Mouse (Mus musculus): ENCODE data around the gene Rhbdf2. TPM values are rescaled to one million over a fixed set of nuclear protein-coding genes. Genes with fewer than 3 reads are reported as not detected.

The Rhbdf2 gene
- polyA plus RNA-seq, 1 experiment from 2014 or later = 0.61 TPM

DNA sequence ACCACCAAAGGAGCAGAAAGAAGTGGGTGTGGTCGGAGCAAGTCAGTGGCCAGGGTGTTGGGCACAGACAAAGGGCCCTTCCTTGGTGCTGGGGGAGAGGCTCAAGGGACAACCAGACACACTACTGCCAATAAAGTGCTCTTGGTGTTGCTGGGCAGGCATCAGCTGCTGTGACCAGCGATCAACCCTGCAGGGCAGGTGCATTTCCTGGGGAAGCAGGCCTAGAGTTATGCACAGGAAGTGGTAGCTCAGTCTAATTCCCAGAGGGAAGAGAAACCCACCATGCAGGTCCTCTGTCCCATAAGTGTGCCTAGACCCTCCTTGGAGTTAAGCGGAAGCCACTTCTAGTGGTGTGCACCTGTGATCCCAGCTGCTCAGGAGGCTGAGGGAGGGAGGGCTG lies 19.1 kb downstream of the Rhbdf2 start:
- H3K9me3 ChIP-seq (replicated peaks; ENCODE audit: control insufficient read depth, low read length) = no peaks in the 10 kb centered on the region
- DNase-seq (ENCODE audit: low spot score) (no peak), ATAC-seq (no peak)
- no peaks in the 10 kb centered on the region for H3K27me3 ChIP-seq (replicated peaks; ENCODE audit: control insufficient read depth, insufficient read depth, low read length)
- H3K27ac ChIP-seq (ENCODE audit: low read depth, low read length) = no peak overlapping the region
- no peaks in the 10 kb centered on the region for H3K36me3 ChIP-seq (ENCODE audit: control insufficient read depth, insufficient read depth, low read length)
- WGBS = 90% methylated on average over 3 of the region's 3 CpGs
- no peaks in the 10 kb centered on the region for H3K4me1 ChIP-seq (ENCODE audit: control insufficient read depth, insufficient read depth, low read length)
- H3K9ac ChIP-seq (ENCODE audit: low read length) = no peak overlapping the region
- H3K4me3 ChIP-seq (ENCODE audit: low read depth, low read length) = no peak overlapping the region
- H3K4me2 ChIP-seq (ENCODE audit: low read length) = no peak overlapping the region

DNA sequence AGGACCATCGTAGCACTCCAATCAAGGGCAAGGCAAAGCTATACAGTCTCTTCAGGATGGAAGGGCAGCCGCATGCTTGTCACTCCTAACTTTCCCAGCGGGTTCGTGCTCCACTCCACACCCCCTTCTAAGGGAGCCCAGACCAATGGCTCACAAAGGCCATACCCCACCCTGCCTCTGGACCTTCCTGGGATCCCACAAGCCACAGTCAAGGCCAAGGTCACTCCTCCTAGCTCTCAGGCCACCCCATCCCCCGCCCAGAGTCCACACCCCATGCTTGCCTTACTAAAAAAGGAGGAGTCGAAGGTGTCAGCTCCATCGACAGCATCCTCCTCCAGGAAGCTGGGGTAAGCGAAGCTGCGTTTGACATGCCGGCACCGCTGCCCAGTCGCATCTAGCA lies 22.7 kb downstream of the Rhbdf2 start:
- no peaks in the 10 kb centered on the region for H3K4me1 ChIP-seq (ENCODE audit: control insufficient read depth, insufficient read depth, low read length)
- no peak overlapping the region for H3K9ac ChIP-seq (ENCODE audit: low read length)
- no peak overlapping the region for H3K4me2 ChIP-seq (ENCODE audit: low read length)
- ATAC-seq (no peak), DNase-seq (ENCODE audit: low spot score) (no peak)
- H3K4me3 ChIP-seq (ENCODE audit: low read depth, low read length) = no peak overlapping the region
- no peaks in the 10 kb centered on the region for H3K27me3 ChIP-seq (replicated peaks; ENCODE audit: control insufficient read depth, insufficient read depth, low read length)
- no peaks in the 10 kb centered on the region for H3K9me3 ChIP-seq (replicated peaks; ENCODE audit: control insufficient read depth, low read length)
- no peak overlapping the region for H3K27ac ChIP-seq (ENCODE audit: low read depth, low read length)
- 93% methylated on average over 12 of the region's 12 CpGs for WGBS
- H3K36me3 ChIP-seq (ENCODE audit: control insufficient read depth, insufficient read depth, low read length) = no peaks in the 10 kb centered on the region

DNA sequence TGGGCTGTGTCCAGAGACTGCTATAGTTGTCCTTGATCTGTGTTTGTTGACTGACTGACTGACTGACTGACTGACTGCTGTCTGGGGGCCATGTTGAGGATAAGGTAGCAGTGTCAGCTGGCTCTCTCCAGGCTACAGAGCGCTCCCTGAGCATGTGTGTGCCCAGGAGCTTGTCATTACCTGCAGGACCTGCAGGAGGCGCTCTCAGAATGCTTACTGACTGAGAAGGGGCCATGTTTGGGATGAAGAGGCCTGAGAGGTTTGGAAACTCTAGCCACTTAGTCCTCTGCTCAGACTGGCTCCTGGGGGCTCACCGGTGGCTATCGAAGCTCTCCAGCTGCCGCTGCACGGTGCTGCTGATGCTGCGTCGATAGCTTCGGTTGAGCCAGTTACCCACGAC lies 23.5 kb downstream of the Rhbdf2 start:
- DNase-seq (ENCODE audit: low spot score) = no peak

GRCm38 (mm10) chr11:116602043-116602442 lies 24.8 kb downstream of the Rhbdf2 start:
- ATAC-seq (no peak), DNase-seq (ENCODE audit: low spot score) (no peak)
- WGBS = 86% methylated on average over 8 of the region's 8 CpGs
- no peaks in the 10 kb centered on the region for H3K36me3 ChIP-seq (ENCODE audit: control insufficient read depth, insufficient read depth, low read length)
- no peak overlapping the region for H3K4me3 ChIP-seq (ENCODE audit: low read depth, low read length)
- no peaks in the 10 kb centered on the region for H3K9me3 ChIP-seq (replicated peaks; ENCODE audit: control insufficient read depth, low read length)
- H3K4me2 ChIP-seq (ENCODE audit: low read length) = no peak overlapping the region
- no peaks in the 10 kb centered on the region for H3K4me1 ChIP-seq (ENCODE audit: control insufficient read depth, insufficient read depth, low read length)
- no peak overlapping the region for H3K27ac ChIP-seq (ENCODE audit: low read depth, low read length)
- no peaks in the 10 kb centered on the region for H3K27me3 ChIP-seq (replicated peaks; ENCODE audit: control insufficient read depth, insufficient read depth, low read length)
- no peak overlapping the region for H3K9ac ChIP-seq (ENCODE audit: low read length)

More for the DNA sequence above, 23.5 kb downstream of the Rhbdf2 start:
- no peak for ATAC-seq
- 91% methylated on average over 10 of the region's 10 CpGs for WGBS
- no peaks in the 10 kb centered on the region for H3K27me3 ChIP-seq (replicated peaks; ENCODE audit: control insufficient read depth, insufficient read depth, low read length)
- H3K36me3 ChIP-seq (ENCODE audit: control insufficient read depth, insufficient read depth, low read length) = no peaks in the 10 kb centered on the region
- H3K4me2 ChIP-seq (ENCODE audit: low read length) = no peak overlapping the region
- no peak overlapping the region for H3K27ac ChIP-seq (ENCODE audit: low read depth, low read length)
- H3K4me1 ChIP-seq (ENCODE audit: control insufficient read depth, insufficient read depth, low read length) = no peaks in the 10 kb centered on the region
- no peak overlapping the region for H3K4me3 ChIP-seq (ENCODE audit: low read depth, low read length)
- H3K9me3 ChIP-seq (replicated peaks; ENCODE audit: control insufficient read depth, low read length) = no peaks in the 10 kb centered on the region
- H3K9ac ChIP-seq (ENCODE audit: low read length) = no peak overlapping the region

DNA sequence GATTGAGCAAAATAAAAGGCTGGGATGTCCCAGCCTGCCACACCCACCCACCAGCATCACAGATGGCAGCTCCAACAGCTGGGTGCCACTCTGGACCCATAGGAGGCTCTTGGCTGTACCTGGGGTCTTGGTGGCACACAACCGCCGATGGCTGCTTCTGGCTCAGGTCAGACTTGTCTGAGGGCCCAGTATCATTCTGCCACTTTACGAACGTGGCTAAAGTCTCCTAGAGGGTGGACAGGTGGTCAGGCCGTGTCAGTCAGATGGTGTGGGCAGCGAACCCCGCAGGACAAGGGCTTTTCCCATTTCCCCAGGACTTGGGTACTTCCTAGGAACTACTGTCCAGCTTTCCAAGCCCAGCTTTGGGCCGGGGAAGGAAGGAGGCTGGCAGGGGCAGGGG lies 25.7 kb downstream of the Rhbdf2 start:
- WGBS = 95% methylated on average over 8 of the region's 8 CpGs
- Histone ChIP-seq H3K27ac (ENCODE audit: low read depth, low read length) (no peak overlapping the region), H3K9ac (ENCODE audit: low read length) (no peak overlapping the region), H3K27me3 (replicated peaks; ENCODE audit: control insufficient read depth, insufficient read depth, low read length) (no peaks in the 10 kb centered on the region), H3K9me3 (replicated peaks; ENCODE audit: control insufficient read depth, low read length) (no peaks in the 10 kb centered on the region), H3K36me3 (ENCODE audit: control insufficient read depth, insufficient read depth, low read length) (no peaks in the 10 kb centered on the region), H3K4me1 (ENCODE audit: control insufficient read depth, insufficient read depth, low read length) (no peaks in the 10 kb centered on the region), H3K4me3 (ENCODE audit: low read depth, low read length) (no peak overlapping the region), H3K4me2 (ENCODE audit: low read length) (no peak overlapping the region)
- no peak for DNase-seq (ENCODE audit: low spot score)
- ATAC-seq = no peak

GRCm38 (mm10) chr11:116599230-116599629 lies 27.6 kb downstream of the Rhbdf2 start:
- H3K9ac ChIP-seq (ENCODE audit: low read length) = no peak overlapping the region
- no peaks in the 10 kb centered on the region for H3K4me1 ChIP-seq (ENCODE audit: control insufficient read depth, insufficient read depth, low read length)
- H3K27ac ChIP-seq (ENCODE audit: low read depth, low read length) = no peak overlapping the region
- H3K27me3 ChIP-seq (replicated peaks; ENCODE audit: control insufficient read depth, insufficient read depth, low read length) = no peaks in the 10 kb centered on the region
- H3K36me3 ChIP-seq (ENCODE audit: control insufficient read depth, insufficient read depth, low read length) = no peaks in the 10 kb centered on the region
- no peak for DNase-seq (ENCODE audit: low spot score)
- no peak overlapping the region for H3K4me3 ChIP-seq (ENCODE audit: low read depth, low read length)
- no peaks in the 10 kb centered on the region for H3K9me3 ChIP-seq (replicated peaks; ENCODE audit: control insufficient read depth, low read length)
- no peak for ATAC-seq
- no peak overlapping the region for H3K4me2 ChIP-seq (ENCODE audit: low read length)
- WGBS = 91% methylated on average over 15 of the region's 15 CpGs

- no peaks in the 10 kb centered on the region for H3K9me3 ChIP-seq (replicated peaks; ENCODE audit: control insufficient read depth, low read length)
- no peak for DNase-seq (ENCODE audit: low spot score)
- H3K4me1 ChIP-seq (ENCODE audit: control insufficient read depth, insufficient read depth, low read length) = peaks cover 2% of the 10 kb centered on the region; the same call in 1 of the 2 replicates
- WGBS = 79% methylated on average over 8 of the region's 8 CpGs
- no peak for ATAC-seq
- no peaks in the 10 kb centered on the region for H3K36me3 ChIP-seq (ENCODE audit: control insufficient read depth, insufficient read depth, low read length)
- no peak overlapping the region for H3K9ac ChIP-seq (ENCODE audit: low read length)
- no peak overlapping the region for H3K4me3 ChIP-seq (ENCODE audit: low read depth, low read length)
- H3K27ac ChIP-seq (ENCODE audit: low read depth, low read length) = no peak overlapping the region
- H3K27me3 ChIP-seq (replicated peaks; ENCODE audit: control insufficient read depth, insufficient read depth, low read length) = no peaks in the 10 kb centered on the region
- no peak overlapping the region for H3K4me2 ChIP-seq (ENCODE audit: low read length)
These were observed 28.6 kb downstream of the Rhbdf2 start for GRCm38 (mm10) chr11:116598193-116598592.

GRCm38 (mm10) chr11:116596766-116597165 lies 30.1 kb downstream of the Rhbdf2 start:
- no peaks in the 10 kb centered on the region for H3K36me3 ChIP-seq (ENCODE audit: control insufficient read depth, insufficient read depth, low read length)
- no peak overlapping the region for H3K27ac ChIP-seq (ENCODE audit: low read depth, low read length)
- ATAC-seq (no peak), DNase-seq (ENCODE audit: low spot score) (no peak)
- H3K4me1 ChIP-seq (ENCODE audit: control insufficient read depth, insufficient read depth, low read length) = peaks cover 8% of the 10 kb centered on the region
- no peaks in the 10 kb centered on the region for H3K27me3 ChIP-seq (replicated peaks; ENCODE audit: control insufficient read depth, insufficient read depth, low read length)
- H3K9me3 ChIP-seq (replicated peaks; ENCODE audit: control insufficient read depth, low read length) = no peaks in the 10 kb centered on the region
- H3K9ac ChIP-seq (ENCODE audit: low read length) = no peak overlapping the region
- H3K4me3 ChIP-seq (ENCODE audit: low read depth, low read length) = no peak overlapping the region
- WGBS = 89% methylated on average over 19 of the region's 19 CpGs
- H3K4me2 ChIP-seq (ENCODE audit: low read length) = no peak overlapping the region

DNA sequence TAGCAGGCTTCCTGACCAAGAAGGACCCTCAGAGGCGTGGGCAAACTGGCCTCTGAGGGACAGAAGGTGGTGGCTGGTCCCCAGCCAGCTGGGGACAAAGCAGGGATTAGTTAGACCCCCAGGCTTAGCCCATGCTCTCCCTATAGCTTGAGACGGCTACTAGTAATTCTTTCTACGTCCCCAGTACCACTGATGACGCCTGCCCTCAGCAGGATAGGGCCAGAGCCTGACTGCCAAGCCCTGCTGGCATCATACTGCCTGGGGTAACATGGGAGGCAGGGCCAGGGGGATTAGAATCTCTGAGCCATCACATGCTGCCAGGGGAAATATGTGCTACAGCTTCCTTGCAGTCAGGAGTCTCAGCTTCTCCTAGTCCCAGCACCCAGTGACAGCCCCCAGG lies 33.5 kb downstream of the Rhbdf2 start:
- no peaks in the 10 kb centered on the region for H3K36me3 ChIP-seq (ENCODE audit: control insufficient read depth, insufficient read depth, low read length)
- peaks cover 13% of the 10 kb centered on the region for H3K4me1 ChIP-seq (ENCODE audit: control insufficient read depth, insufficient read depth, low read length)
- ATAC-seq = no peak
- no peak for DNase-seq (ENCODE audit: low spot score)
- H3K4me2 ChIP-seq (ENCODE audit: low read length) = no peak overlapping the region
- no peaks in the 10 kb centered on the region for H3K27me3 ChIP-seq (replicated peaks; ENCODE audit: control insufficient read depth, insufficient read depth, low read length)
- H3K27ac ChIP-seq (ENCODE audit: low read depth, low read length) = peak overlapping the region; percentile 74
- 37% methylated on average over 4 of the region's 4 CpGs for whole genome bisulfite sequencing
- no peak overlapping the region for H3K9ac ChIP-seq (ENCODE audit: low read length)
- H3K4me3 ChIP-seq (ENCODE audit: low read depth, low read length) = no peak overlapping the region
- no peaks in the 10 kb centered on the region for H3K9me3 ChIP-seq (replicated peaks; ENCODE audit: control insufficient read depth, low read length)
